Mouse (Mus musculus) macrophage (primary cell): Measurements from ENCODE around the gene Nemp1. TPM values are rescaled to one million over a fixed set of nuclear protein-coding genes. Genes with fewer than 3 reads are reported as not detected.
A peak's percentile ranks its signal among the peaks of the same experiment; 100 is the strongest.
"Not testable (repeated sequence)": the region's sequence is repeated elsewhere in the genome, so short reads cannot be mapped to it uniquely, and the experiment has no call there.

Source experiments
- H3K27ac ChIP-seq: fragments of 350-480 bp; formaldehyde crosslinking; 2 replicates; pipeline ENCODE4 v1.9.0; 2021
- H3K36me3 ChIP-seq: fragments of 350-480 bp; formaldehyde crosslinking; 2 replicates; pipeline ENCODE4 v1.9.0; 2021; ENCODE audit errors: inconsistent target
- H3K4me3 ChIP-seq: fragments of 350-480 bp; formaldehyde crosslinking; 2 replicates; pipeline ENCODE4 v1.9.0; 2021; ENCODE audit errors: inconsistent target
- H3K79me2 ChIP-seq: fragments of 350-480 bp; formaldehyde crosslinking; 2 replicates; pipeline ENCODE4 v1.9.0; 2021; ENCODE audit errors: inconsistent target
- WGBS: methylation state at CpG from one replicate; pipeline ENCODE4 v1.1.7; 2026; ENCODE audit warnings: inconsistent platforms; ENCODE audit not compliant: missing documents; 5-methylcytosine and 5-hydroxymethylcytosine counted together
- polyA plus RNA-seq: library from polyadenylated mRNA; stranded (reverse); fragments of 250-400 nt; gene quantifications from 3 replicates; pipeline ENCODE4 v1.2.4, GENCODE M21; 2018; ENCODE audit warnings: inconsistent platforms

Gene Nemp1
- polyA plus RNA-seq, 1 experiment from 2014 or later = 2.7 TPM

GRCm38 (mm10) chr10:127632668-127633271, 33.9 kb upstream of the Nemp1 start:
- Histone ChIP-seq H3K36me3 (no peaks in the 10 kb centered on the region), H3K27ac (peak overlapping the region; percentile 93), H3K79me2 (no peaks in the 10 kb centered on the region), H3K4me3 (no peak overlapping the region)
- WGBS = 94% methylated on average over 7 of the region's 7 CpGs

GRCm38 (mm10) chr10:127640421-127640820, 26.3 kb upstream of the Nemp1 start:
- Histone ChIP-seq H3K27ac (no peak overlapping the region), H3K4me3 (no peak overlapping the region), H3K79me2 (peaks cover 26% of the 10 kb centered on the region), H3K36me3 (no peaks in the 10 kb centered on the region)
- WGBS = 75% methylated on average over 5 of the region's 5 CpGs

- H3K36me3 ChIP-seq = peaks cover 13% of the 10 kb centered on the region
- H3K4me3 ChIP-seq = peak overlapping the region; percentile 98
- WGBS = 0% methylated on average over 19 of the region's 19 CpGs
- peaks cover 43% of the 10 kb centered on the region for H3K79me2 ChIP-seq
- H3K27ac ChIP-seq = peak overlapping the region; percentile 100
Measured at GRCm38 (mm10) chr10:127641861-127642771, 24.6 kb upstream of the Nemp1 start.

GRCm38 (mm10) chr10:127642772-127643552, 23.7 kb upstream of the Nemp1 start, which contains the start of gene Stat6:
TSS of gene Stat6 (plus strand) at chr10:127642986.
- Histone ChIP-seq H3K36me3 (peaks cover 22% of the 10 kb centered on the region), H3K27ac (peak within 1 kb of the TSS; percentile 100), H3K4me3 (peak within 1 kb of the TSS; percentile 98), H3K79me2 (peaks cover 51% of the 10 kb centered on the region)
- WGBS = 1% methylated on average over 25 of the region's 37 CpGs

GRCm38 (mm10) chr10:127643553-127644238, 23.0 kb upstream of the Nemp1 start:
- H3K36me3 ChIP-seq = peaks cover 29% of the 10 kb centered on the region
- peak overlapping the region; percentile 98 for H3K4me3 ChIP-seq
- H3K79me2 ChIP-seq = peaks cover 58% of the 10 kb centered on the region
- 2% methylated on average over 15 of the region's 25 CpGs for WGBS
- H3K27ac ChIP-seq = peak overlapping the region; percentile 100

- 92% methylated on average over 2 of the region's 2 CpGs for WGBS
- H3K27ac ChIP-seq = no peak overlapping the region
- H3K4me3 ChIP-seq = no peak overlapping the region
- peaks cover 65% of the 10 kb centered on the region for H3K79me2 ChIP-seq
- peaks cover 37% of the 10 kb centered on the region for H3K36me3 ChIP-seq
Measured at GRCm38 (mm10) chr10:127645791-127646190, 20.9 kb upstream of the Nemp1 start.

GRCm38 (mm10) chr10:127652906-127653638, 13.6 kb upstream of the Nemp1 start:
- Histone ChIP-seq H3K27ac (no peak overlapping the region), H3K79me2 (peaks cover 34% of the 10 kb centered on the region; the same call in 1 of the 2 replicates), H3K4me3 (no peak overlapping the region), H3K36me3 (peaks cover 84% of the 10 kb centered on the region)
- 95% methylated on average over 21 of the region's 21 CpGs for WGBS

- WGBS = 43% methylated on average over 16 of the region's 16 CpGs
- H3K36me3 ChIP-seq = peaks cover 93% of the 10 kb centered on the region
- no peak overlapping the region for H3K4me3 ChIP-seq
- peaks cover 26% of the 10 kb centered on the region; the same call in 1 of the 2 replicates for H3K79me2 ChIP-seq
- no peak overlapping the region for H3K27ac ChIP-seq
Measured at GRCm38 (mm10) chr10:127654970-127655579, 11.6 kb upstream of the Nemp1 start.

- not testable (repeated sequence) for H3K79me2 ChIP-seq, H3K4me3 ChIP-seq, H3K27ac ChIP-seq
- peaks cover 74% of the 10 kb centered on the region for H3K36me3 ChIP-seq
- WGBS = 90% methylated on average over 6 of the region's 6 CpGs
Measured at GRCm38 (mm10) chr10:127657617-127658016, 9.1 kb upstream of the Nemp1 start.

GRCm38 (mm10) chr10:127658076-127658475, 8.6 kb upstream of the Nemp1 start:
- peaks cover 69% of the 10 kb centered on the region for H3K36me3 ChIP-seq
- H3K4me3 ChIP-seq = no peak overlapping the region
- peaks cover 8% of the 10 kb centered on the region; the same call in 1 of the 2 replicates for H3K79me2 ChIP-seq
- 40% methylated on average over 6 of the region's 6 CpGs for WGBS
- no peak overlapping the region for H3K27ac ChIP-seq

- 77% methylated on average over 1 of the region's 1 CpGs for WGBS
- Histone ChIP-seq H3K27ac (no peak overlapping the region), H3K36me3 (peaks cover 64% of the 10 kb centered on the region), H3K4me3 (no peak overlapping the region), H3K79me2 (peaks cover 19% of the 10 kb centered on the region)
Measured at GRCm38 (mm10) chr10:127659551-127659950, 7.2 kb upstream of the Nemp1 start.

- 80% methylated on average over 10 of the region's 14 CpGs for WGBS
- Histone ChIP-seq H3K27ac (peak overlapping the region; percentile 65), H3K36me3 (peaks cover 50% of the 10 kb centered on the region), H3K4me3 (no peak overlapping the region), H3K79me2 (peaks cover 36% of the 10 kb centered on the region)
Measured at GRCm38 (mm10) chr10:127661291-127661914, 5.3 kb upstream of the Nemp1 start.
